Mouse (Mus musculus) limb, embryonic 14.5 days (tissue): ENCODE results near the gene Cd248. TPM values are rescaled to one million over a fixed set of nuclear protein-coding genes. Genes with fewer than 3 reads are reported as not detected.

ENCODE experiments used
- ATAC-seq: fragments of 200-750 bp; cut with Nextera tagmentation; 2 replicates; pipeline ENCODE4 v1.8.0; 2017; ENCODE audit warnings: low read depth, moderate number of reproducible peaks, moderate TSS enrichment; ENCODE audit not compliant: low FRiP score
- DNase-seq: peaks from one replicate; pipeline ENCODE4 v3.0.0-alpha.2; 2015; ENCODE audit warnings: low spot score
- H3K27ac ChIP-seq: fragments of 300-500 bp; sonication (generic); replicated peaks from 2 replicates; pipeline ENCODE4 v1.5.1; 2014; ENCODE audit warnings: low read depth, mild to moderate bottlenecking, low read length, moderate library complexity, mixed read lengths
- H3K27me3 ChIP-seq: fragments of 300-500 bp; sonication (generic); 2 replicates; pipeline ENCODE4 v1.6.1; 2014; ENCODE audit warnings: low read length, mixed read lengths; ENCODE audit not compliant: control insufficient read depth, insufficient read depth
- H3K36me3 ChIP-seq: fragments of 300-500 bp; sonication (generic); 2 replicates; pipeline ENCODE4 v1.6.1; 2014; ENCODE audit warnings: mild to moderate bottlenecking, low read length, moderate library complexity, mixed read lengths; ENCODE audit not compliant: control insufficient read depth, insufficient read depth
- H3K4me1 ChIP-seq: fragments of 300-500 bp; sonication (generic); 2 replicates; pipeline ENCODE4 v1.6.1; 2014; ENCODE audit warnings: antibody characterized with exemption, low read length, mixed read lengths; ENCODE audit not compliant: control insufficient read depth, insufficient read depth
- H3K4me2 ChIP-seq: fragments of 300-500 bp; sonication (generic); replicated peaks from 2 replicates; pipeline ENCODE4 v1.6.1; 2014; ENCODE audit warnings: low read depth, mild to moderate bottlenecking, low read length, moderate library complexity; ENCODE audit not compliant: severe bottlenecking
- H3K4me3 ChIP-seq: fragments of 300-500 bp; sonication (generic); replicated peaks from 2 replicates; pipeline ENCODE4 v1.5.1; 2014; ENCODE audit warnings: low read length
- H3K9ac ChIP-seq: fragments of 300-500 bp; sonication (generic); 2 replicates; pipeline ENCODE4 v1.6.1; 2014; ENCODE audit warnings: mild to moderate bottlenecking, low read depth, low read length, moderate library complexity; ENCODE audit not compliant: severe bottlenecking
- H3K9me3 ChIP-seq: fragments of 300-500 bp; sonication (generic); 2 replicates; pipeline ENCODE4 v1.6.1; 2016; ENCODE audit warnings: low read length; ENCODE audit not compliant: control insufficient read depth
- POLR2A ChIP-seq: fragments of 200-500 bp; IDR thresholded peaks from 2 replicates; pipeline ENCODE4 v1.8.0; 2012; ENCODE audit warnings: inconsistent platforms, mild to moderate bottlenecking, moderate library complexity, borderline replicate concordance; ENCODE audit not compliant: insufficient read depth, insufficient read length; ENCODE audit errors: extremely low read depth
- WGBS: fragments of 180-500 bp; shearing (Covaris S2); extraction: QIAGEN DNeasy Blood & Tissue Kit; methylation state at CpG from one replicate; pipeline ENCODE4 v1.1.7; 2014; 5-methylcytosine and 5-hydroxymethylcytosine counted together
- polyA plus RNA-seq, 2 experiments: library from polyadenylated mRNA; depleted of rRNA in 1 of 2; stranded (reverse) in 1 of 2; unstranded in 1 of 2; fragments of >200 nt; fragmentation: Nextera tagmentation in 1 of 2; extraction: Ambion mirVana in 1 of 2; gene quantifications; 2 replicates each; pipeline versions ENCODE4 v1.2.1 to v1.2.3; 2012 to 2014

Cd248 gene
- polyA plus RNA-seq, 2 experiments: 97.5 to 127 TPM

DNA sequence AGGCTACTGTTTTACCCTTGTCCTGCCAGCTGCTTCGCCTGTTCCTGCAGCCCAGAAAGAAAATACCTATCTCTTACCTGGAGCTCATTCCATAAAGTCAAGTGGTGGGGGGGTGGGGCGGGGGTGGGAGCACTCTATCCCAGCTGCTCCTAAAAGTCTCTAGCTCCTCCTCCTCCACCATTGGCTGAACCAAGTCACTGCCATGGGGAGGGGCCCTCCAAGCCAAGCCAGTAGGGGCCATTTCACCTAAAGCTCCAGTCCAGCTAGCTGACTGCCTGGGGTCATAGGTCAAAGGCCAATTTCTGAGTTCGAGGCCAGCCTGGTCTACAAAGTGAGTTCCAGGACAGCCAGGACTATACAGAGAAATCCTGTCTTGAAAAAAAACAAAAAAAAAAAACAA is 35.2 kb upstream of the Cd248 start:
- no peak overlapping the region for H3K27ac ChIP-seq
- no peaks in the 10 kb centered on the region for H3K27me3 ChIP-seq
- H3K36me3 ChIP-seq: peaks cover 23% of the 10 kb centered on the region
- no peaks in the 10 kb centered on the region for H3K4me1 ChIP-seq
- H3K4me2 ChIP-seq: no peak overlapping the region
- H3K4me3 ChIP-seq: no peak overlapping the region
- no peak for TF ChIP-seq POLR2A
- ATAC-seq (no peak), DNase-seq (no peak)
- H3K9me3 ChIP-seq: no peaks in the 10 kb centered on the region
- WGBS: 76% methylated on average over 3 of the region's 3 CpGs
- H3K9ac ChIP-seq: no peak overlapping the region

DNA sequence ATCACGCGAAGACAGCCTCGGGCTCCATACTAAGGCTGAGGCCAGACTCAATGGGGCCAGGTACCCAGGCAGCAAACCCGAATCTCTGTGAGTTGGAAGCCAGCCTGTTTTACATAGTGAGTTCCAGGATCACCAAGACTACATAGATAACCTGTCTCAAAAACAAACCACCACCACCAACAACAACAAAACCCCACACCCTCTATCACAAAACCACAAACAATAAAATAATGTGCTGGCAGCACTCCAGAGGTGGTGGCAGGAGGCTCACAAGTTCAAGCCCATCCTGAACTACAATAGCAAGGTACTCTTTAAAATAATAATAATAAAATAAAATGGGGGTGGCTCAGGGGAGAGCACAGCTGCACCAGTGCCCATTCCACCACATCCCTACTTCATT is 31.3 kb upstream of the Cd248 start:
- Histone ChIP-seq H3K36me3 (peaks cover 5% of the 10 kb centered on the region), H3K4me3 (no peak overlapping the region), H3K4me2 (no peak overlapping the region), H3K9ac (no peak overlapping the region), H3K9me3 (no peaks in the 10 kb centered on the region), H3K27me3 (no peaks in the 10 kb centered on the region), H3K27ac (no peak overlapping the region), H3K4me1 (peaks cover 17% of the 10 kb centered on the region)
- DNase-seq (no peak), ATAC-seq (no peak)
- WGBS: 89% methylated on average over 4 of the region's 4 CpGs
- TF ChIP-seq POLR2A: no peak

DNA sequence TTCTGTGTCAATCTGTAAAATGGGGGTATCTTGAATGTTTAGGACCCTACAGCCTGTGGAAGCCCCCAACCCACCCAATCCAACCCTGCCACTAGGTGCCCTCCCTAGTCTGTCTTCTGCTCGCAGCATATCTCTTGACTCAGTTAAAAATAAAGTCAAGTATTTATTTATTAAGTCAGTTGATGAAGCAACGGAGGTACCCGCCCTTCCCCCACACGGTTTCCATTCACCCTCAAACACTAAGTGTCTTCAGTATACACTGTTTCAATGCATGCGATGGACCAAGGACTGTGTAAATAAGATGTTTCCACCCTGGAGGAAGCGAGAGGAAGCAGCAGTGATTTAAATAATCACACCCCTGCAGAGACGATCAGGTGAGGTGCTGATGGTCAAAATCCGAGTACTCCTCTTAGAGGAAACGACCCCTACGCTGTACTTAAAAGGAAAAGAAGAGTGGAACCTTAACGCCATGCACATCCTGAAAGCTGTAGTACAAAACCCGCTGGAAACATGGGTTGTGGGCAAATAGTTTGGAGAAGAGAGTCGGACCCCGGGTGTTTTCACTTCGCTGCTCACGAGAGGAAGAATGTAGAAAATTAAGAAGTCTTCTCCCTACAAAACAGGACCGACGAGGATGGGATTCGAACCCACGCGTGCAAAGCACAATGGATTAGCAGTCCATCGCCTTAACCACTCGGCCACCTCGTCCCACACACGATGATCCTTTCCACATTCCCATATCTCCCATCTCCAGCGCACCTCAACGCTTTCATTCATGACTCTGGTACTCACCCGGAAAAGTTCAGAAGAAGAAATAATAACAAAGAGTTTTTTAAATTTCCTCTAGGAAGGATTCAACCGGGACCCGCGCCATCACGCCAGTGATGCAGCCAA is 30.0 kb upstream of the Cd248 start:
- TF ChIP-seq POLR2A: no peak
- Histone ChIP-seq H3K9ac (peak overlapping the region; percentile 86), H3K36me3 (no peaks in the 10 kb centered on the region), H3K4me3 (peak overlapping the region; percentile 78), H3K9me3 (no peaks in the 10 kb centered on the region), H3K4me2 (peak overlapping the region; percentile 98), H3K27me3 (no peaks in the 10 kb centered on the region), H3K4me1 (peaks cover 22% of the 10 kb centered on the region), H3K27ac (peak overlapping the region; percentile 82)
- ATAC-seq (peak; percentile 68), DNase-seq (peak; percentile 90)
- WGBS: 6% methylated on average over 32 of the region's 32 CpGs

DNA sequence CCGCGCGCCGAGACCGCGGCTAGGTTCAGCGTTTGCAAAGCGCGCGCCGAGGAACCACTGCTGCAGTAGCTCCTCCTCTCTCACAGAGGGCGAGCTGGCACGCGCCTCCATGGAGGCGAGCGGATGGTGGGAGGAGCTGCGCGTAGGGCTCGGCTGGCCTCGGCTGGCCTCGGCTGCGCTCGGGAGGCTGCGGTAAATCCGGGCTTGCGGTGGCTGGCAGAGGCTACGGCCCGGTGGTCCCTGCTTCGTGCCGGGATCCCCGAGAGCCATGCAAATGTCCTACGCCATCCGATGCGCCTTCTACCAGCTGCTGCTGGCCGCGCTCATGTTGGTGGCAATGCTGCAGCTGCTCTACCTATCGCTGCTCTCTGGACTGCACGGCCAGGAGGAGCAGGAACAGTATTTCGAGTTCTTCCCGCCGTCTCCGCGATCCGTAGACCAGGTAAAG is 29.1 kb upstream of the Cd248 start, which contains the start of the genes B4gat1 and AC124502.3:
Gene B4gat1 (plus strand): TSS at position 118 of the 448 bp plus-strand sequence.
Gene AC124502.3 (plus strand): TSS at position 183 of the 448 bp plus-strand sequence.
- WGBS: under 1% methylated on average over 40 of the region's 44 CpGs
- TF ChIP-seq POLR2A: no peak; the same call in 1 of the 2 replicates
- DNase-seq (peak; percentile 94), ATAC-seq (peak; percentile 90)
- peak within 1 kb of the TSS; percentile 82 for H3K27ac ChIP-seq
- H3K27me3 ChIP-seq: no peaks in the 10 kb centered on the region
- peak within 1 kb of the TSS; percentile 78 for H3K4me3 ChIP-seq
- peaks cover 22% of the 10 kb centered on the region for H3K4me1 ChIP-seq
- peak within 1 kb of the TSS; percentile 98 for H3K4me2 ChIP-seq
- no peaks in the 10 kb centered on the region for H3K9me3 ChIP-seq
- no peaks in the 10 kb centered on the region for H3K36me3 ChIP-seq
- H3K9ac ChIP-seq: peak within 1 kb of the TSS; percentile 86

DNA sequence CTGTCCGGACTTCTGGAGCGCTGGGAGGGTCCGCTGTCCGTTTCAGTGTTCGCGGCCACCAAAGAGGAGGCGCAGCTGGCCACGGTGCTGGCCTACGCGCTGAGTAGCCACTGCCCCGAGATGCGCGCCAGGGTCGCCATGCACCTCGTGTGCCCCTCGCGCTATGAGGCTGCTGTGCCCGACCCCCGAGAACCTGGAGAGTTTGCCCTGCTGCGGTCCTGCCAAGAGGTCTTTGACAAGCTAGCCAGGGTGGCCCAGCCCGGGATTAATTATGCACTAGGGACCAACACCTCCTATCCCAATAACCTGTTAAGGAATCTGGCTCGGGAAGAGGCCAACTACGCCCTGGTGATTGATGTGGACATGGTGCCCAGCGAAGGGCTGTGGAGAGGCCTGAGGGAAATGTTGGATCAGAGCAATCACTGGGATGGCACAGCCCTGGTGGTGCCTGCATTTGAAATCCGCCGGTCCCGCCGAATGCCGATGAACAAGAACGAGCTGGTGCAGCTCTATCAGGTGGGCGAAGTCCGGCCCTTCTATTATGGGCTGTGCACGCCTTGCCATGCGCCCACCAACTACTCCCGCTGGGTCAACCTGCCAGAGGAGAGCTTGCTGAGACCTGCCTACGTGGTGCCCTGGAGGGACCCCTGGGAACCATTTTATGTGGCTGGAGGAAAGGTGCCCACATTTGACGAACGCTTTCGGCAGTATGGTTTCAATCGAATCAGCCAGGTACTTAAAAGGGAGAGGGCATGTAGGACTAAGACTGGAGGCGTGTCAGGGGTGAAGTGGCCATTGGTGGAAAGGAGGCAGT is 28.4 kb upstream of the Cd248 start:
- no peaks in the 10 kb centered on the region for H3K36me3 ChIP-seq
- no peaks in the 10 kb centered on the region for H3K9me3 ChIP-seq
- DNase-seq (no peak), ATAC-seq (no peak)
- H3K4me1 ChIP-seq: peaks cover 22% of the 10 kb centered on the region
- WGBS: 7% methylated on average over 41 of the region's 41 CpGs
- H3K9ac ChIP-seq: peak overlapping the region; percentile 86
- peak overlapping the region; percentile 78 for H3K4me3 ChIP-seq
- H3K27ac ChIP-seq: no peak overlapping the region
- H3K27me3 ChIP-seq: no peaks in the 10 kb centered on the region
- peak overlapping the region; percentile 98 for H3K4me2 ChIP-seq
- no peak for TF ChIP-seq POLR2A
